Mouse (Mus musculus): ENCODE measurements at regions not wholly inside any gene's neighbourhood (a gene's known extent, or its start where the extent isn't known, plus 50 kb on each side); places are given as distances from the start of the nearest gene placed in this dataset.

GRCm38 (mm10) chr1:92731353-92732282, 83.0 kb upstream of the Otos start:
- DNase-seq (ENCODE audit: low read depth, low spot score): no peak

GRCm38 (mm10) chr1:92730576-92730975, 81.9 kb upstream of the Otos start:
- DNase-seq (ENCODE audit: low read depth, low spot score): no peak

GRCm38 (mm10) chr1:92727961-92728360, 79.3 kb upstream of the Otos start:
- no peak for DNase-seq (ENCODE audit: low read depth, low spot score)

GRCm38 (mm10) chr1:92727371-92727770, 78.7 kb upstream of the Otos start:
- no peak for DNase-seq (ENCODE audit: low read depth, low spot score)

- no peak for DNase-seq (ENCODE audit: low read depth, low spot score)
Measured at GRCm38 (mm10) chr1:92726341-92726740, 77.7 kb upstream of the Otos start.

- no peak for DNase-seq (ENCODE audit: low read depth, low spot score)
Measured at GRCm38 (mm10) chr1:92724135-92724534, 75.5 kb upstream of the Otos start.

- no peak for DNase-seq (ENCODE audit: low read depth, low spot score)
Measured at GRCm38 (mm10) chr1:92720567-92720966, 71.9 kb upstream of the Otos start.

GRCm38 (mm10) chr1:92719864-92720263, 71.2 kb upstream of the Otos start:
- no peak for DNase-seq (ENCODE audit: low read depth, low spot score)

GRCm38 (mm10) chr1:92718108-92718507, 69.5 kb upstream of the Otos start:
- DNase-seq (ENCODE audit: low read depth, low spot score): no peak

- DNase-seq (ENCODE audit: low read depth, low spot score): no peak
Measured at GRCm38 (mm10) chr1:92714725-92715324, 66.2 kb upstream of the Otos start.

- peak; percentile 86 for DNase-seq (ENCODE audit: low read depth, low spot score)
Measured at GRCm38 (mm10) chr1:92712366-92712765, 63.7 kb upstream of the Otos start.

- no peak for DNase-seq (ENCODE audit: low read depth, low spot score)
Measured at GRCm38 (mm10) chr1:92710321-92710839, 61.7 kb upstream of the Otos start.

- no peak for DNase-seq (ENCODE audit: low read depth, low spot score)
Measured at GRCm38 (mm10) chr1:92709190-92709850, 60.7 kb upstream of the Otos start.

GRCm38 (mm10) chr1:92707917-92708897, 59.6 kb upstream of the Otos start:
- DNase-seq (ENCODE audit: low read depth, low spot score): peak; percentile 64

GRCm38 (mm10) chr1:92707441-92707840, 58.8 kb upstream of the Otos start:
- DNase-seq (ENCODE audit: low read depth, low spot score): no peak

GRCm38 (mm10) chr1:92703903-92704302, 55.3 kb upstream of the Otos start:
- DNase-seq (ENCODE audit: low read depth, low spot score): peak; percentile 96

GRCm38 (mm10) chr1:92703270-92703669, 54.6 kb upstream of the Otos start:
- no peak for DNase-seq (ENCODE audit: low read depth, low spot score)

GRCm38 (mm10) chr1:92700107-92700506, 51.5 kb upstream of the Otos start:
- DNase-seq (ENCODE audit: low read depth, low spot score): no peak

- DNase-seq (ENCODE audit: low read depth, low spot score): no peak
Measured at GRCm38 (mm10) chr1:92699697-92700096, 51.1 kb upstream of the Otos start.

- no peak for DNase-seq (ENCODE audit: low read depth, low spot score)
Measured at GRCm38 (mm10) chr1:92699048-92699447, 50.4 kb upstream of the Otos start.

- DNase-seq (ENCODE audit: low read depth, low spot score): no peak
Measured at GRCm38 (mm10) chr1:92698541-92698940, 49.9 kb upstream of the Otos start.
